Mouse (Mus musculus) heart, embryonic 14.5 days (tissue): ENCODE results near the gene Spats2. TPM values are rescaled to one million over a fixed set of nuclear protein-coding genes. Genes with fewer than 3 reads are reported as not detected.
"Not testable (repeated sequence)": the region's sequence is repeated elsewhere in the genome, so short reads cannot be mapped to it uniquely, and the experiment has no call there.

Experiments used
- ATAC-seq: fragments of 200-750 bp; cut with Nextera tagmentation; 2 replicates; pipeline ENCODE4 v1.8.0; 2017; ENCODE audit warnings: low read depth, moderate TSS enrichment; ENCODE audit not compliant: insufficient number of reproducible peaks, insufficient read depth, low FRiP score
- H3K27ac ChIP-seq, 2 experiments: fragments of 200-500 bp in 1 of 2; fragments of 300-500 bp in 1 of 2; sonication (generic) in 1 of 2; replicated peaks in 1 of 2; 2 replicates each; pipeline ENCODE4 v1.5.1; 2012 to 2014; ENCODE audit warnings: low read depth in 2 of 2, low read length in 2 of 2, control low read depth in 1 of 2, mild to moderate bottlenecking in 1 of 2, mixed read lengths in 1 of 2; ENCODE audit not compliant: control insufficient read depth in 1 of 2, insufficient read depth in 1 of 2
- H3K27me3 ChIP-seq: fragments of 300-500 bp; sonication (generic); 2 replicates; pipeline ENCODE4 v1.6.1; 2014; ENCODE audit warnings: mild to moderate bottlenecking, low read length, control low read depth; ENCODE audit not compliant: control insufficient read depth, insufficient read depth
- H3K36me3 ChIP-seq: fragments of 300-500 bp; sonication (generic); 2 replicates; pipeline ENCODE4 v1.6.1; 2014; ENCODE audit warnings: mild to moderate bottlenecking, control low read depth, low read length, mixed read lengths; ENCODE audit not compliant: control insufficient read depth, insufficient read depth
- H3K4me1 ChIP-seq, 2 experiments: fragments of 200-500 bp in 1 of 2; fragments of 300-500 bp in 1 of 2; sonication (generic) in 1 of 2; 2 replicates each; pipeline ENCODE4 v1.6.1; 2012 to 2014; ENCODE audit warnings: low read length in 2 of 2, control low read depth in 1 of 2, mixed read lengths in 1 of 2; ENCODE audit not compliant: control insufficient read depth in 2 of 2, insufficient read depth in 2 of 2
- H3K4me2 ChIP-seq: fragments of 300-500 bp; sonication (generic); 2 replicates; pipeline ENCODE4 v1.6.1; 2014; ENCODE audit warnings: mild to moderate bottlenecking, low read length
- H3K4me3 ChIP-seq, 2 experiments: fragments of 200-500 bp in 1 of 2; fragments of 300-500 bp in 1 of 2; sonication (generic) in 1 of 2; 2 replicates each; pipeline ENCODE4 v1.5.1; 2012 to 2014; ENCODE audit warnings: low read length in 2 of 2, mild to moderate bottlenecking in 2 of 2, control low read depth in 1 of 2, low read depth in 1 of 2, moderate library complexity in 1 of 2; ENCODE audit not compliant: control insufficient read depth in 1 of 2, insufficient read depth in 1 of 2
- H3K9ac ChIP-seq: fragments of 300-500 bp; sonication (generic); 2 replicates; pipeline ENCODE4 v1.6.1; 2014; ENCODE audit warnings: mild to moderate bottlenecking, low read length
- H3K9me3 ChIP-seq: fragments of 300-500 bp; sonication (generic); 2 replicates; pipeline ENCODE4 v1.6.1; 2016; ENCODE audit warnings: low read length, control low read depth; ENCODE audit not compliant: control insufficient read depth
- WGBS: fragments of 180-500 bp; shearing (Covaris S2); extraction: QIAGEN DNeasy Blood & Tissue Kit; methylation state at CpG from one replicate; pipeline ENCODE4 v1.1.7; 2014; 5-methylcytosine and 5-hydroxymethylcytosine counted together
- polyA plus RNA-seq: library from polyadenylated mRNA; unstranded; fragments of >200 nt; fragmentation: Nextera tagmentation; extraction: Ambion mirVana; gene quantifications from 2 replicates; pipeline ENCODE4 v1.2.1, GENCODE M21; 2014

Spats2 gene
- polyA plus RNA-seq, 1 experiment from 2014 or later, result 35.9 TPM

- Histone ChIP-seq H3K4me1 (no peaks in the 10 kb centered on the region), H3K4me3 (no peak overlapping the region), H3K27me3 (peaks cover 61% of the 10 kb centered on the region), H3K36me3 (no peaks in the 10 kb centered on the region), H3K4me2 (no peak overlapping the region), H3K9me3 (no peaks in the 10 kb centered on the region), H3K27ac (no peak overlapping the region), H3K9ac (no peak overlapping the region)
- 56% methylated on average over 10 of the region's 10 CpGs for WGBS
- ATAC-seq, result no peak
These were observed 106.3 kb downstream of the Spats2 start for GRCm38 (mm10) chr15:99231998-99232397.

- H3K9ac ChIP-seq, result no peak overlapping the region
- peaks cover 44% of the 10 kb centered on the region for H3K27me3 ChIP-seq
- H3K4me1 ChIP-seq, result no peaks in the 10 kb centered on the region
- no peaks in the 10 kb centered on the region for H3K36me3 ChIP-seq
- no peak overlapping the region for H3K4me3 ChIP-seq
- H3K9me3 ChIP-seq, result no peaks in the 10 kb centered on the region
- H3K4me2 ChIP-seq, result no peak overlapping the region
- no peak for ATAC-seq
- no peak overlapping the region for H3K27ac ChIP-seq
- 57% methylated on average over 17 of the region's 17 CpGs for WGBS
These were observed 108.0 kb downstream of the Spats2 start for GRCm38 (mm10) chr15:99233719-99234118.

GRCm38 (mm10) chr15:99234326-99235010, 108.8 kb downstream of the Spats2 start:
- no peak for ATAC-seq
- 61% methylated on average over 12 of the region's 12 CpGs for WGBS
- H3K27me3 ChIP-seq, result peaks cover 37% of the 10 kb centered on the region
- no peak overlapping the region for H3K9ac ChIP-seq
- no peak overlapping the region for H3K27ac ChIP-seq
- no peak overlapping the region for H3K4me3 ChIP-seq
- H3K4me1 ChIP-seq, result no peaks in the 10 kb centered on the region
- no peak overlapping the region for H3K4me2 ChIP-seq
- no peaks in the 10 kb centered on the region for H3K36me3 ChIP-seq
- H3K9me3 ChIP-seq, result no peaks in the 10 kb centered on the region

- no peak for ATAC-seq
These were observed 112.3 kb downstream of the Spats2 start for GRCm38 (mm10) chr15:99238006-99238405.

GRCm38 (mm10) chr15:99240129-99240528, 114.4 kb downstream of the Spats2 start:
- no peak for ATAC-seq
- H3K9ac ChIP-seq, result no peak overlapping the region
- WGBS, result 67% methylated on average over 4 of the region's 4 CpGs
- H3K4me1 ChIP-seq, result no peaks in the 10 kb centered on the region
- H3K4me2 ChIP-seq, result no peak overlapping the region
- H3K9me3 ChIP-seq, result no peaks in the 10 kb centered on the region
- H3K4me3 ChIP-seq, result no peak overlapping the region
- H3K36me3 ChIP-seq, result peaks cover 47% of the 10 kb centered on the region
- H3K27ac ChIP-seq, result no peak overlapping the region
- peaks cover 5% of the 10 kb centered on the region; the same call in 1 of the 2 replicates for H3K27me3 ChIP-seq

More at GRCm38 (mm10) chr15:99238006-99238405, 112.3 kb downstream of the Spats2 start:
- no peak overlapping the region for H3K4me2 ChIP-seq
- H3K27ac ChIP-seq, result no peak overlapping the region
- no peak overlapping the region for H3K4me3 ChIP-seq
- H3K27me3 ChIP-seq, result peaks cover 17% of the 10 kb centered on the region
- H3K36me3 ChIP-seq, result peaks cover 25% of the 10 kb centered on the region
- no peak overlapping the region for H3K9ac ChIP-seq
- 60% methylated on average over 11 of the region's 11 CpGs for WGBS
- no peaks in the 10 kb centered on the region for H3K9me3 ChIP-seq
- H3K4me1 ChIP-seq, result no peaks in the 10 kb centered on the region

- ATAC-seq, result no peak
- H3K27me3 ChIP-seq, result no peaks in the 10 kb centered on the region
- H3K4me1 ChIP-seq, result no peaks in the 10 kb centered on the region
- no peaks in the 10 kb centered on the region for H3K9me3 ChIP-seq
- H3K36me3 ChIP-seq, result peaks cover 58% of the 10 kb centered on the region
- no peak overlapping the region for H3K27ac ChIP-seq
- H3K9ac ChIP-seq, result no peak overlapping the region
- 64% methylated on average over 4 of the region's 4 CpGs for WGBS
- H3K4me2 ChIP-seq, result no peak overlapping the region
- H3K4me3 ChIP-seq, result no peak overlapping the region
These were observed 115.5 kb downstream of the Spats2 start for GRCm38 (mm10) chr15:99241249-99241648.

- Histone ChIP-seq H3K4me3 (no peak overlapping the region), H3K4me2 (no peak overlapping the region), H3K9me3 (no peaks in the 10 kb centered on the region), H3K4me1 (peaks cover 0 to under 1% of the 10 kb centered on the region in 2 experiments; a peak in 1 of 4 replicates), H3K9ac (no peak overlapping the region), H3K27ac (no peak overlapping the region), H3K36me3 (peaks cover 66% of the 10 kb centered on the region), H3K27me3 (no peaks in the 10 kb centered on the region)
- no peak for ATAC-seq
- 91% methylated on average over 10 of the region's 10 CpGs for WGBS
These were observed 116.3 kb downstream of the Spats2 start for GRCm38 (mm10) chr15:99242045-99242444.

- H3K36me3 ChIP-seq, result peaks cover 68% of the 10 kb centered on the region
- H3K9me3 ChIP-seq, H3K9ac ChIP-seq: not testable (repeated sequence)
These were observed 121.0 kb downstream of the Spats2 start for GRCm38 (mm10) chr15:99246736-99247135.

More at GRCm38 (mm10) chr15:99246736-99247135, 121.0 kb downstream of the Spats2 start:
- not testable (repeated sequence) for H3K27ac ChIP-seq, H3K4me2 ChIP-seq, H3K27me3 ChIP-seq, ATAC-seq, H3K4me3 ChIP-seq
- WGBS, result 85% methylated on average over 6 of the region's 6 CpGs
- peaks cover 25 to 37% of the 10 kb centered on the region in 2 experiments for H3K4me1 ChIP-seq
